ENCODE assay signal across 8 mouse cellular contexts in genomic region chr4:128737137-128737589, GRCm38 (mm10). TPM values are rescaled to one million over a fixed set of nuclear protein-coding genes. Genes with fewer than 3 reads are reported as not detected.
A peak's percentile ranks its signal among the peaks of the same experiment; 100 is the strongest.
DNase-seq lines count a peak whose midpoint lies in the region; ATAC-seq and TF ChIP-seq lines count a peak whose summit lies in the region.

No protein-coding gene starts in this region.

- no peak for TF ChIP-seq CTCF in kidney, adult 2 months (conservative IDR thresholded peaks at IDR 0.05; ENCODE audit: insufficient read depth, insufficient read length, low read depth, low read length)

- no peaks in the 10 kb centered on the region for H3K27me3 ChIP-seq in kidney, adult 2 months (replicated peaks; ENCODE audit: control insufficient read depth, insufficient read depth, low read length)
- no peaks in the 10 kb centered on the region for H3K27me3 ChIP-seq in hindbrain, embryonic 11.5 days (ENCODE audit: control insufficient read depth, insufficient read depth, low read length)
- H3K27me3 ChIP-seq in neural tube, embryonic 13.5 days = no peaks in the 10 kb centered on the region

- 26% methylated on average over 6 of the region's 6 CpGs for WGBS in kidney, adult 2 months
- WGBS in hindbrain, embryonic 11.5 days = 15% methylated on average over 6 of the region's 6 CpGs
- 12% methylated on average over 6 of the region's 6 CpGs for WGBS in neural tube, embryonic 13.5 days

- peaks cover 48% of the 10 kb centered on the region for H3K4me1 ChIP-seq in kidney, adult 2 months (ENCODE audit: control insufficient read depth, insufficient read depth, low read length)
- peaks cover 42% of the 10 kb centered on the region for H3K4me1 ChIP-seq in hindbrain, embryonic 11.5 days (replicated peaks; ENCODE audit: control insufficient read depth, insufficient read depth, low read length)
- peaks cover 83% of the 10 kb centered on the region for H3K4me1 ChIP-seq in neural tube, embryonic 13.5 days (replicated peaks)

- no peaks in the 10 kb centered on the region for H3K9me3 ChIP-seq in hindbrain, embryonic 11.5 days (ENCODE audit: control insufficient read depth, low read length)
- no peaks in the 10 kb centered on the region for H3K9me3 ChIP-seq in neural tube, embryonic 13.5 days

- H3K36me3 ChIP-seq in kidney, adult 2 months (ENCODE audit: control insufficient read depth, insufficient read depth, low read length) = no peaks in the 10 kb centered on the region
- 0 out of 2 replicates have a peak, but pooled peaks cover 2% of the 10 kb centered on the region for H3K36me3 ChIP-seq in hindbrain, embryonic 11.5 days (ENCODE audit: control insufficient read depth, insufficient read depth, low read length)
- peaks cover 12% of the 10 kb centered on the region; the same call in 1 of the 2 replicates for H3K36me3 ChIP-seq in neural tube, embryonic 13.5 days

- peak; percentile 61 for ATAC-seq in hindbrain, embryonic 11.5 days (ENCODE audit: low FRiP score)
- ATAC-seq in neural tube, embryonic 13.5 days (ENCODE audit: low read depth) = peak; percentile 37; the same call in 1 of the 2 replicates

- DNase-seq in kidney, adult 2 months = no peak
- DNase-seq in kidney, adult 8-10 months = no peak
- peak; percentile 80 for DNase-seq in brain, adult 2 months (ENCODE audit: low read depth, low spot score)
- peak; percentile 69 for DNase-seq in hindbrain, embryonic 11.5 days (ENCODE audit: low spot score)
- no peak for DNase-seq in adrenal gland, adult 18-20 months (ENCODE audit: low spot score in 2 of 2)
- no peak for DNase-seq in adrenal gland, postnatal 10 days
- DNase-seq in lung, postnatal 14 days = no peak

- no peak overlapping the region for H3K4me3 ChIP-seq in kidney, adult 2 months (ENCODE audit: insufficient read depth, low read depth, low read length)
- no peak overlapping the region for H3K4me3 ChIP-seq in hindbrain, embryonic 11.5 days (ENCODE audit: low read depth, low read length)
- no peak overlapping the region for H3K4me3 ChIP-seq in neural tube, embryonic 13.5 days

- H3K9ac ChIP-seq in hindbrain, embryonic 11.5 days (ENCODE audit: low read depth, low read length) = peak overlapping the region; percentile 50; the same call in 1 of the 2 replicates
- H3K9ac ChIP-seq in neural tube, embryonic 13.5 days = peak overlapping the region; percentile 52

- TF ChIP-seq POLR2A in kidney, adult 2 months (IDR thresholded peaks at IDR 0.05; ENCODE audit: low read depth, low read length) = no peak

- peak overlapping the region; percentile 25 for H3K4me2 ChIP-seq in hindbrain, embryonic 11.5 days (replicated peaks; ENCODE audit: low read depth, low read length)
- H3K4me2 ChIP-seq in neural tube, embryonic 13.5 days = peak overlapping the region; percentile 39

- peak overlapping the region; percentile 53 for H3K27ac ChIP-seq in kidney, adult 2 months (ENCODE audit: insufficient read depth, low read depth, low read length)
- peak overlapping the region; percentile 90 for H3K27ac ChIP-seq in hindbrain, embryonic 11.5 days (ENCODE audit: low read depth, low read length)
- H3K27ac ChIP-seq in neural tube, embryonic 13.5 days (replicated peaks) = peak overlapping the region; percentile 88

RNA-seq across cellular contexts. Expression of gene A3galt2, which starts 18.0 kb away (rescaled TPM):
- polyA plus RNA-seq in kidney, adult 2 months (2012; rRNA removed) = 0.16 and 0.39 TPM in 2 replicates
- 0.42 and 0.51 TPM in 2 replicates for polyA plus RNA-seq in hindbrain, embryonic 11.5 days (2014; fragmentation: Nextera tagmentation; extraction: Ambion mirVana)
- polyA plus RNA-seq in neural tube, embryonic 13.5 days (2015; fragmentation: Nextera tagmentation; extraction: Ambion mirVana) = 0.46 and 0.70 TPM in 2 replicates
- total RNA-seq in adrenal gland, adult 18-20 months (2021) = under 1 TPM; 0.17 to 0.42 TPM
- total RNA-seq in adrenal gland, postnatal 10 days (2021) = under 1 TPM; 0.12 TPM

Comparison
In these comparisons a context has a peak if more than half of its experiments do, and no peak if none do; other contexts are left out.
1. DNase-seq: peak in brain, adult 2 months (single experiment) and hindbrain, embryonic 11.5 days (single experiment); none in kidney, adult 2 months (single experiment), kidney, adult 8-10 months (0 of 2), adrenal gland, adult 18-20 months (0 of 2), adrenal gland, postnatal 10 days (single experiment) and lung, postnatal 14 days (single experiment).
2. Peak in every context shown above with its lines, with median percentiles within 50 percentile points of each other: H3K27ac ChIP-seq.